Mouse (Mus musculus) hematopoietic stem cell, adult 5-6 weeks (primary cell): ENCODE results near the gene Isca1. TPM values are rescaled to one million over a fixed set of nuclear protein-coding genes. Genes with fewer than 3 reads are reported as not detected.
"Not testable (repeated sequence)": the region's sequence is repeated elsewhere in the genome, so short reads cannot be mapped to it uniquely, and the experiment has no call there.

Source experiments
- ATAC-seq, 2 experiments: fragments of 125-278 bp in 1 of 2; replicated peaks in 1 of 2; 2 replicates each; pipeline ENCODE4 v1.8.0; 2016 to 2017; ENCODE audit warnings: inconsistent platforms in 2 of 2, mild to moderate bottlenecking in 2 of 2, moderate number of reproducible peaks in 2 of 2, low read depth in 1 of 2, moderate TSS enrichment in 1 of 2; ENCODE audit not compliant: low FRiP score in 2 of 2, poor library complexity in 2 of 2, severe bottlenecking in 2 of 2, insufficient read depth in 1 of 2, low TSS enrichment in 1 of 2
- total RNA-seq: library from RNA; stranded (forward); fragments of 172-1452, 232-1000 nt; gene quantifications from 2 replicates; pipeline ENCODE4 v1.2.3, GENCODE M21; 2017

The Isca1 gene
- total RNA-seq, 1 experiment from 2014 or later = 67.8 TPM

DNA sequence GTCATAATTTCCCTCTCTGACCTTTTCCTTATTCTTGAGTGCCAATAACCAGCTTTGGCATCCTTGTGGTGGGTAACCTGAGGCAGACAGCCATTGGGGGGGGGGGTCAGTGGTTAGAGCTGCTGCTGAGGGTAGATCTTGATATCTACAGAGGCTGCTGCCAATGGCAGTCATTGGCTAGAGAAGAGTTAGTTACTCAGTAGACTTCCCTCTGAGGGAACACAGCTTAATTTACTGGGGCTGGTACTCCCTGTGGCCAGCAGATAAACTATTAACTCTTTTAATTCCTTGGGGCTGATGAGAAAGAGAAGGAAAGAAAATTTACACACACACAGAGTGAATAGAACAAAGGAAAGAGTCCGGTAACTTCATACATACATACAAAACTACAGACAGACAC lies 50.1 kb downstream of the Isca1 start:
- ATAC-seq = no peak

DNA sequence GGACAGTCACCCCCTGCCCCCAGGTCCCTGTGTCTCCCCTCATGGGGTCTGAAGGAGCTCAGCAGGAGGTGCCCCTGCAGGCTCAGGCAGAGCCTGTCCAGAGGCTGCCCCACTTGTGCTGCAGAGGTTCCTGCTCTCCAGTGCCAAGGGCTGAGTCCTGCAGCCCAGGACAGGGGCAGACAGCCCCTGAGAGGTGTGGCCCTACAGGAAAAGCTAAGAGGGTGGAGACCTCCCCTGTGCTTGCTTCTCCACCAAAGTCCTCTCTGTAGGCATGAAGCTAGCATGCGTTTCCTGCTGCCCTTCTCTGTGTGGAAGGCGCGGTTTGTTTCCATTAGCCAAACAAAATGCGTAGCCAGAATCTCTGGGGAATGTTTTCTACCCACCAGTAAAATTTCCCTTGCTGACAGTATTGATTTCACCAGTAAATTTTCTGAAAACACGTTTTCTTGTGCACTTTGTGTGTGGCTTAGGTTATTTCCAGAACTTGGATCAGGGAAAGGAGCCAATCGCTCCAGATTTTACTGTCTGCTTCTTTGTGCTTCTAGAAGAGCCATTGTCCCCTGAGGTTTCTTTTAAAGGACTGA lies 50.7 kb downstream of the Isca1 start:
- peak; percentile 58 to 64; a peak in 3 of 4 replicates for ATAC-seq

DNA sequence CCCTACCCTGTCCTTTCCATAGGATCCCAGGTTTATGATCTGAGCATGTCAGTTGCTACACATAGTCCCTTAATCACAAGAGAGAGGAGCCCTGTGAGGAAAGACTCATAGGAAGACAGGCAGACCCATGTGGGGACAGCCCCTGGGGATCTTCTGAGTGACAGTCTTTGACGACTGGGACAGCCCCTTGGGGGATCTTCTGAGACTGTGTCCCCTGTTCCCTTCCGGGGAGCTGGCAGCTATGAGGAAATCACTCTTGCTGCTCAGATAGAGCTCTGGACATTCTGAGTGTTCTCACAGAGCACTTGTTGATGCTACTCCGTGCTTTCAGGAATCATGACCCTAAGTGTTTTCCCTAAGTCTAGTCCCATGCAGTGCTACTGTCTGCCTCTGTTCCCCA lies 55.9 kb downstream of the Isca1 start:
- ATAC-seq = no peak

DNA sequence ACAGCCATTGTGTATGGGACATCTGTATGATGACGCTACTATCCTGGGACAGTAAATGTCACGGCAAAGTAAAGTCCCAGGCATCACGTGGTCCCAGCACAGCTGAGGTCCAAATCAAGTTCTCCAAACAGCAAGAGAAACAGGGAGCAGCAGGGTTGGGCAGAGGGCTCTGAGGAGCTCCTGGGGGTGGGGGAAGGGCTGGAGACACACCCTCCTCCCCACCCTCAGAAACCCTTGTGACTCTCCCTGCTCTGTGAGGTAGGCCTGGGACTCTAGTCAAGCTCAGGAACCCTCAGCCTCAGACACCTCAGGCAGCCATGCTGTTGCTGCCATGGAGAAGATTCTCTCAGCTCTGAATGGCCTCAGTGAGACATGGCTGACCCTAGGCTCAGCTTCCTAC lies 57.6 kb downstream of the Isca1 start, which contains the start of gene Spata31d1b:
Gene Spata31d1b (plus strand): TSS at position 301 of the 400 bp plus-strand sequence.
- ATAC-seq = not testable (repeated sequence)

DNA sequence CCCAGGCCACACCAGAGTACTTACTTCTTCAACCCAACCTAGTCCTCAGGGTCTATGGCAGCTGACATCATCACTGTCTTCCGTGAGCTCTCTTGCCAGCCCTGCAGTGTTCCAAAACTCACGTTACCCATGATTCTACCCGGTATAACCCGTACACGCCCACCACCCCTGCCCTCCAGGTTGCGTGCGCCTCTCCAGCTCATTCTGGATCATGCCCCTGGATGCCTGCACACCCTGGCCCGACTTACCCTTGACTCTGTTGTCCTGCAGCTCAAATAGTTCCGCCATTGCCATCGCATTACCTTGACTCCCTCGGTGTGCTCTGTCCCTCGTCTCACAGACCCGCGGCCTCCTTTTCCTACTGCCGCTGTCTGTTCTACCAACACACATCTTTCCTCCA lies 59.4 kb downstream of the Isca1 start, which contains the start of gene Spata31d1a:
Gene Spata31d1a (minus strand): TSS at position 101 of the 400 bp plus-strand sequence.
- ATAC-seq = 0 out of 4 replicates have a peak, but pooled peaks of 1 of the 2 experiments have one; percentile 22

Other genes starting within 250 kb of the Isca1 start
- gene Agtpbp1, start 184.6 kb downstream of the Isca1 start, total RNA-seq = 42.8 and 84.4 TPM in 2 replicates
- 58.2 and 78.1 TPM in 2 replicates for gene Naa35, start 184.6 kb downstream of the Isca1 start, total RNA-seq
- gene Golm1, start 94.0 kb downstream of the Isca1 start, total RNA-seq = 29.8 and 41.9 TPM in 2 replicates
- gene 4921517D22Rik, start 75.7 kb downstream of the Isca1 start, total RNA-seq = not detected in 2 replicates
- gene Spata31d1a, start 59.5 kb downstream of the Isca1 start, total RNA-seq = not detected in 2 replicates
- gene Spata31d1b, start 57.5 kb downstream of the Isca1 start, total RNA-seq = not detected in 2 replicates
- not detected in 2 replicates for gene Spata31d1d, start 38.1 kb downstream of the Isca1 start, total RNA-seq
- 0.25 TPM in 1 of 2 replicates, not detected in the other for gene 1700014D04Rik, start 23.1 kb downstream of the Isca1 start, total RNA-seq
- gene Gm49354, start 12.4 kb upstream of the Isca1 start, total RNA-seq = 18.4 TPM in 1 of 2 replicates, not detected in the other
- 207 and 246 TPM in 2 replicates for gene Tut7, start 53.3 kb upstream of the Isca1 start, total RNA-seq